Mouse (Mus musculus) embryonic facial prominence, embryonic 14.5 days (tissue): ENCODE results near the gene 2010315B03Rik. TPM values are rescaled to one million over a fixed set of nuclear protein-coding genes. Genes with fewer than 3 reads are reported as not detected.
A peak's percentile ranks its signal among the peaks of the same experiment; 100 is the strongest.
"Not testable (repeated sequence)": the region's sequence is repeated elsewhere in the genome, so short reads cannot be mapped to it uniquely, and the experiment has no call there.

Experiments used
- ATAC-seq: fragments of 200-750 bp; cut with Nextera tagmentation; 2 replicates; pipeline ENCODE4 v1.8.0; 2017; ENCODE audit warnings: low read depth, moderate number of reproducible peaks, moderate TSS enrichment
- DNase-seq: peaks from one replicate; pipeline ENCODE4 v3.0.0-alpha.2; 2015; ENCODE audit warnings: low spot score
- H3K27ac ChIP-seq: fragments of 300-500 bp; sonication (generic); replicated peaks from 2 replicates; pipeline ENCODE4 v1.5.1; 2014; ENCODE audit warnings: low read depth, mild to moderate bottlenecking, low read length, moderate library complexity
- H3K27me3 ChIP-seq: fragments of 300-500 bp; sonication (generic); replicated peaks from 2 replicates; pipeline ENCODE4 v1.6.1; 2014; ENCODE audit warnings: low read length; ENCODE audit not compliant: control insufficient read depth, insufficient read depth
- H3K36me3 ChIP-seq: fragments of 300-500 bp; sonication (generic); 2 replicates; pipeline ENCODE4 v1.6.1; 2014; ENCODE audit warnings: low read length, mixed read lengths; ENCODE audit not compliant: control insufficient read depth, insufficient read depth
- H3K4me1 ChIP-seq: fragments of 300-500 bp; sonication (generic); 2 replicates; pipeline ENCODE4 v1.6.1; 2014; ENCODE audit warnings: antibody characterized with exemption, low read length; ENCODE audit not compliant: control insufficient read depth, insufficient read depth
- H3K4me2 ChIP-seq: fragments of 300-500 bp; sonication (generic); 2 replicates; pipeline ENCODE4 v1.6.1; 2014; ENCODE audit warnings: low read depth, mild to moderate bottlenecking, low read length, moderate library complexity, mixed read lengths
- H3K4me3 ChIP-seq: fragments of 300-500 bp; sonication (generic); 2 replicates; pipeline ENCODE4 v1.5.1; 2014; ENCODE audit warnings: low read depth, mild to moderate bottlenecking, low read length
- H3K9ac ChIP-seq: fragments of 300-500 bp; sonication (generic); 2 replicates; pipeline ENCODE4 v1.6.1; 2014; ENCODE audit warnings: low read depth, mild to moderate bottlenecking, low read length, moderate library complexity, mixed read lengths
- H3K9me3 ChIP-seq: fragments of 300-500 bp; sonication (generic); 2 replicates; pipeline ENCODE4 v1.6.1; 2016; ENCODE audit warnings: low read length; ENCODE audit not compliant: control insufficient read depth
- WGBS: fragments of 180-500 bp; shearing (Covaris S2); extraction: QIAGEN DNeasy Blood & Tissue Kit; methylation state at CpG from one replicate; pipeline ENCODE4 v1.1.7; 2014; 5-methylcytosine and 5-hydroxymethylcytosine counted together
- polyA plus RNA-seq: library from polyadenylated mRNA; unstranded; fragments of >200 nt; fragmentation: Nextera tagmentation; extraction: Ambion mirVana; gene quantifications from 2 replicates; pipeline ENCODE4 v1.2.1, GENCODE M21; 2014

Gene 2010315B03Rik
- polyA plus RNA-seq, 1 experiment from 2014 or later: 5.8 TPM

GRCm38 (mm10) chr9:124273172-124273571 is 39.3 kb downstream of the 2010315B03Rik start:
- H3K36me3 ChIP-seq: peaks cover 65% of the 10 kb centered on the region
- DNase-seq: no peak

GRCm38 (mm10) chr9:124267929-124268328 is 44.6 kb downstream of the 2010315B03Rik start:
- H3K9ac ChIP-seq: no peak overlapping the region
- H3K4me3 ChIP-seq: no peak overlapping the region
- peaks cover 45% of the 10 kb centered on the region for H3K9me3 ChIP-seq
- no peak overlapping the region for H3K4me2 ChIP-seq
- DNase-seq (peak; percentile 68), ATAC-seq (peak; percentile 68; the same call in 1 of the 2 replicates)
- H3K27ac ChIP-seq: no peak overlapping the region
- no peaks in the 10 kb centered on the region for H3K4me1 ChIP-seq
- WGBS: 21% methylated on average over 2 of the region's 2 CpGs
- no peaks in the 10 kb centered on the region for H3K27me3 ChIP-seq
- peaks cover 30% of the 10 kb centered on the region for H3K36me3 ChIP-seq

More at GRCm38 (mm10) chr9:124273172-124273571, 39.3 kb downstream of the 2010315B03Rik start:
- Histone ChIP-seq H3K9me3 (peaks cover 88% of the 10 kb centered on the region), H3K4me2 (no peak overlapping the region), H3K9ac (no peak overlapping the region), H3K27me3 (no peaks in the 10 kb centered on the region), H3K4me3 (no peak overlapping the region), H3K4me1 (no peaks in the 10 kb centered on the region), H3K27ac (no peak overlapping the region)
- ATAC-seq: no peak

- Histone ChIP-seq H3K27me3 (no peaks in the 10 kb centered on the region), H3K36me3 (peaks cover 30% of the 10 kb centered on the region), H3K4me3 (no peak overlapping the region), H3K4me2 (no peak overlapping the region), H3K9ac (no peak overlapping the region), H3K9me3 (peaks cover 40% of the 10 kb centered on the region), H3K4me1 (no peaks in the 10 kb centered on the region), H3K27ac (no peak overlapping the region)
- DNase-seq (no peak), ATAC-seq (no peak)
These were observed 45.0 kb downstream of the 2010315B03Rik start for GRCm38 (mm10) chr9:124267493-124267892.

- H3K27me3 ChIP-seq: no peaks in the 10 kb centered on the region
- no peaks in the 10 kb centered on the region for H3K4me1 ChIP-seq
- H3K4me2 ChIP-seq: no peak overlapping the region
- DNase-seq (no peak), ATAC-seq (no peak)
- WGBS: 82% methylated on average over 4 of the region's 4 CpGs
- no peaks in the 10 kb centered on the region for H3K36me3 ChIP-seq
- no peaks in the 10 kb centered on the region for H3K9me3 ChIP-seq
- no peak overlapping the region for H3K4me3 ChIP-seq
- H3K27ac ChIP-seq: no peak overlapping the region
- no peak overlapping the region for H3K9ac ChIP-seq
These were observed 49.3 kb downstream of the 2010315B03Rik start for GRCm38 (mm10) chr9:124262987-124263717.

GRCm38 (mm10) chr9:124258067-124258556 is 54.4 kb downstream of the 2010315B03Rik start:
- no peak for ATAC-seq
- H3K9me3 ChIP-seq: peaks cover 18% of the 10 kb centered on the region
- H3K27ac ChIP-seq: no peak overlapping the region
- H3K4me1 ChIP-seq: no peaks in the 10 kb centered on the region
- WGBS: 74% methylated on average over 4 of the region's 4 CpGs
- H3K27me3 ChIP-seq: no peaks in the 10 kb centered on the region
- H3K4me3 ChIP-seq: no peak overlapping the region
- H3K9ac ChIP-seq: no peak overlapping the region
- H3K36me3 ChIP-seq: no peaks in the 10 kb centered on the region
- no peak for DNase-seq
- no peak overlapping the region for H3K4me2 ChIP-seq

GRCm38 (mm10) chr9:124257200-124258066 is 55.1 kb downstream of the 2010315B03Rik start:
- DNase-seq (peak; percentile 81), ATAC-seq (peak; percentile 26; the same call in 1 of the 2 replicates)
- H3K27me3 ChIP-seq: no peaks in the 10 kb centered on the region
- no peak overlapping the region for H3K9ac ChIP-seq
- H3K4me3 ChIP-seq: no peak overlapping the region
- H3K36me3 ChIP-seq: no peaks in the 10 kb centered on the region
- no peak overlapping the region for H3K27ac ChIP-seq
- H3K4me1 ChIP-seq: no peaks in the 10 kb centered on the region
- H3K4me2 ChIP-seq: no peak overlapping the region
- 63% methylated on average over 1 of the region's 1 CpGs for WGBS
- peaks cover 18% of the 10 kb centered on the region for H3K9me3 ChIP-seq

GRCm38 (mm10) chr9:124256271-124257199 is 56.0 kb downstream of the 2010315B03Rik start:
- DNase-seq: peak; percentile 47

GRCm38 (mm10) chr9:124251438-124251837 is 61.1 kb downstream of the 2010315B03Rik start:
- Histone ChIP-seq H3K36me3 (no peaks in the 10 kb centered on the region), H3K4me1 (no peaks in the 10 kb centered on the region), H3K4me3 (no peak overlapping the region), H3K9me3 (peaks cover 4% of the 10 kb centered on the region), H3K4me2 (no peak overlapping the region), H3K9ac (no peak overlapping the region), H3K27me3 (no peaks in the 10 kb centered on the region), H3K27ac (no peak overlapping the region)
- DNase-seq (no peak), ATAC-seq (no peak)

More at GRCm38 (mm10) chr9:124256271-124257199, 56.0 kb downstream of the 2010315B03Rik start:
- H3K9me3 ChIP-seq: peaks cover 18% of the 10 kb centered on the region
- not testable (repeated sequence) for H3K4me3 ChIP-seq, H3K4me1 ChIP-seq, H3K36me3 ChIP-seq, H3K9ac ChIP-seq, H3K27ac ChIP-seq, H3K4me2 ChIP-seq, H3K27me3 ChIP-seq
- WGBS: 16% methylated on average over 1 of the region's 1 CpGs
- peak; percentile 63; the same call in 1 of the 2 replicates for ATAC-seq
